Mouse (Mus musculus) intestine, embryonic 16.5 days (tissue): ENCODE measurements at regions not wholly inside any gene's neighbourhood (a gene's known extent, or its start where the extent isn't known, plus 50 kb on each side); places are given as distances from the start of the nearest gene placed in this dataset.
A peak's percentile ranks its signal among the peaks of the same experiment; 100 is the strongest.

ENCODE experiments used
- ATAC-seq: fragments of 200-750 bp; cut with Nextera tagmentation; 2 replicates; pipeline ENCODE4 v1.8.0; 2017; ENCODE audit warnings: moderate TSS enrichment, moderate library complexity
- H3K27ac ChIP-seq: fragments of 300-500 bp; sonication (generic); 2 replicates; pipeline ENCODE4 v1.5.1; 2014; ENCODE audit warnings: mild to moderate bottlenecking, low read length
- H3K27me3 ChIP-seq: fragments of 300-500 bp; sonication (generic); replicated peaks from 2 replicates; pipeline ENCODE4 v1.6.1; 2014; ENCODE audit warnings: low read length, control low read depth, mixed read lengths; ENCODE audit not compliant: control insufficient read depth, insufficient read depth
- H3K36me3 ChIP-seq: fragments of 300-500 bp; sonication (generic); 2 replicates; pipeline ENCODE4 v1.6.1; 2014; ENCODE audit warnings: low read length, control low read depth; ENCODE audit not compliant: control insufficient read depth, insufficient read depth
- H3K4me1 ChIP-seq: fragments of 300-500 bp; sonication (generic); 2 replicates; pipeline ENCODE4 v1.6.1; 2014; ENCODE audit warnings: low read length, control low read depth, mixed read lengths; ENCODE audit not compliant: control insufficient read depth, insufficient read depth
- H3K4me2 ChIP-seq: fragments of 300-500 bp; sonication (generic); 2 replicates; pipeline ENCODE4 v1.6.1; 2014; ENCODE audit warnings: low read depth, low read length, control low read depth
- H3K4me3 ChIP-seq: fragments of 300-500 bp; sonication (generic); 2 replicates; pipeline ENCODE4 v1.5.1; 2014; ENCODE audit warnings: mild to moderate bottlenecking, low read length
- H3K9ac ChIP-seq: fragments of 300-500 bp; sonication (generic); 2 replicates; pipeline ENCODE4 v1.6.1; 2014; ENCODE audit warnings: low read depth, low read length
- H3K9me3 ChIP-seq: fragments of 300-500 bp; sonication (generic); 2 replicates; pipeline ENCODE4 v1.6.1; 2016; ENCODE audit warnings: low read length, control low read depth; ENCODE audit not compliant: control insufficient read depth
- WGBS: fragments of 180-500 bp; shearing (Covaris S2); extraction: QIAGEN DNeasy Blood & Tissue Kit; methylation state at CpG from one replicate; pipeline ENCODE4 v1.1.7; 2014; 5-methylcytosine and 5-hydroxymethylcytosine counted together

DNA sequence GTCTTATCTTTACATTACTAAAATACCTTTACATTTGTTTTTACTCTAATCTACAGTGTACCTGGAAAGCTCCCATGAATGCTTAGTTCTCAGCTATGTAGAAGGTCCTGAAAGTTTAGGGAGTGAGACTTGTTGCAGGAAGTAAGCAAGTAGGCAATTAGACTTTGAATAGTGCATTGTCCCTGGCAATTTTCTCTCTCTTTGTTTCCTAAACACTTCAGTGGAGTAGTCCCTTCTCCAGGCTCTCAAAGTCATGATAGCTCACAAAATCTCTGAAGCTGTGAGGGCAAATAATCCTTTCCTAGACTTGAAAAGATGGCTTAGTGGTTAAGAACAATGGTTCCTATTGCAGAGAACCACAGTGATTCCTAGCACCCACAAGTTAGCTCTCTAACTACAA lies 495.2 kb upstream of the 1700015G11Rik start:
- Histone ChIP-seq H3K9ac (no peak overlapping the region), H3K36me3 (no peaks in the 10 kb centered on the region), H3K27me3 (no peaks in the 10 kb centered on the region), H3K4me2 (no peak overlapping the region), H3K4me3 (no peak overlapping the region), H3K4me1 (no peaks in the 10 kb centered on the region), H3K9me3 (no peaks in the 10 kb centered on the region), H3K27ac (no peak overlapping the region)
- no peak for ATAC-seq

DNA sequence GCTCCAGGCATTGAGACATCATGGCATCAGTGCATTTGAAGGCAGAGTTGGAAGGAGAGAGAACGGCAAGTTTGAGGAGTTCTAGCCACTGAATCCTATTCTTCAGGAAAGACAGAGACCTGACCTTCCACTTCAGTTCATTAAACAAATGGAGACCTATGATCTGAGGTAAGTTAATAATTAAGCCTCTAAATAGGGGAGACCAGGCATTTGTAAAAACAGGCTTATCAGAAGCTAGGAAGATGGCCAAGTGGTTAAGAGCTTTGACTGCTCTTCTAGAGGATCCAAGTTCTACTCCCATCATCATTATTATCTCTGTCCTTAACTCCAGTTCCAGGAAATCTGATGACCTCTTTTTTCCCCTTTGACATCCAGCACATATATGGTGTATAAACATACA lies 492.5 kb upstream of the 1700015G11Rik start:
- no peak overlapping the region for H3K4me2 ChIP-seq
- WGBS, result 50% methylated on average over 1 of the region's 1 CpGs
- no peaks in the 10 kb centered on the region for H3K27me3 ChIP-seq
- no peaks in the 10 kb centered on the region for H3K4me1 ChIP-seq
- no peak overlapping the region for H3K9ac ChIP-seq
- no peak overlapping the region for H3K4me3 ChIP-seq
- no peaks in the 10 kb centered on the region for H3K9me3 ChIP-seq
- no peaks in the 10 kb centered on the region for H3K36me3 ChIP-seq
- ATAC-seq, result peak; percentile 50; the same call in 1 of the 2 replicates
- no peak overlapping the region for H3K27ac ChIP-seq

DNA sequence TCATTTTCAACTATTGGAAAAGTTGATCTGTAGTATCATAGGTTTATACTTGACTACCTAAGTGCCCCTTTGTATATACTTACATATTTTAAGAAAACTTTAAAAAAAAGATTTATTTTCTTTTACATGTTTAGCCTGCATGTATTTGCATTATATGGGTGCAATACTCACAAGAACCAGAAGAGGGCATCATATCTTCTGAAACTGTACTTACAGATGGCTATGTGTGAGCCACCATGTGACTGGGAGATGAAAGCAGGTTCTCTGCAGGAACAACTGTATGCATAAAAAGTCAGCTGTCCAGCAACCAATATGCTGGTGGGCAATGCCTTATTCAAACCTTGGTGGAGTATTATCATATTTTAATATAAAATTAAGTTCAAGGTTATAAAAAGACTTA lies 451.6 kb upstream of the 1700015G11Rik start:
- H3K9ac ChIP-seq, result no peak overlapping the region
- no peak overlapping the region for H3K27ac ChIP-seq
- no peaks in the 10 kb centered on the region for H3K9me3 ChIP-seq
- H3K4me2 ChIP-seq, result no peak overlapping the region
- H3K4me1 ChIP-seq, result no peaks in the 10 kb centered on the region
- ATAC-seq, result no peak
- H3K36me3 ChIP-seq, result no peaks in the 10 kb centered on the region
- no peak overlapping the region for H3K4me3 ChIP-seq
- H3K27me3 ChIP-seq, result no peaks in the 10 kb centered on the region

DNA sequence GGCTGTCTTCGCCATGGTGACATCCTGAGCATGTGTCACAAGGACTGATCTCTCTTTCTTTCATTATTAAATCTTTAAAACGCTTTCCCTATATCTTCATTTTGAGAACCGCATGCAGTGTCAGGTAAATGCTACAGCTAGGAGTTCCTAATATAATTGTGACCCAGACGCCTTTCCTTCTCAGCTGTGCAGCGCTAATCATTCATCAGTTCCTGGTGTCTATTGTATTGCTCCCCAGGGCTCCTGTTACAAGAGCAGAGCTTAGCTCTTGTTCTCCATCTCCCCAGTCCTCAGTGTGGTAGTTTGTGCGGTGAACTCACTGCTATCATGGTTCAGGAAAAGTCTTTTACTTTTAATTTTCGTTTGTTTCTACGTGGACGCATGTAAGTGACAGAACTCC lies 451.1 kb upstream of the 1700015G11Rik start:
- no peaks in the 10 kb centered on the region for H3K9me3 ChIP-seq
- H3K4me3 ChIP-seq, result no peak overlapping the region
- H3K27me3 ChIP-seq, result no peaks in the 10 kb centered on the region
- H3K27ac ChIP-seq, result no peak overlapping the region
- H3K9ac ChIP-seq, result no peak overlapping the region
- H3K4me2 ChIP-seq, result no peak overlapping the region
- no peaks in the 10 kb centered on the region for H3K36me3 ChIP-seq
- no peak for ATAC-seq
- no peaks in the 10 kb centered on the region for H3K4me1 ChIP-seq
- WGBS, result 82% methylated on average over 9 of the region's 9 CpGs
